Mouse (Mus musculus): Measurements from ENCODE around the gene 1700018F24Rik.

- no peak for TF ChIP-seq POLR2A (IDR thresholded peaks at IDR 0.05; ENCODE audit: low read depth, low read length)
- no peak for TF ChIP-seq CTCF (IDR thresholded peaks at IDR 0.05; ENCODE audit: extremely low read depth, insufficient read length, insufficient replicate concordance, low read depth, low read length)
Measured at GRCm38 (mm10) chr5:145088186-145088585, 45.4 kb downstream of the 1700018F24Rik start.
